Mouse (Mus musculus) lung, postnatal 0 days (tissue): Measurements from ENCODE around the gene Ankdd1b.

Experiments used
- CTCF ChIP-seq: IDR thresholded peaks from 2 replicates; pipeline ENCODE4 v1.5.1; 2016; ENCODE audit warnings: antibody characterized with exemption, mild to moderate bottlenecking
- EP300 ChIP-seq: IDR thresholded peaks from 2 replicates; pipeline ENCODE4 v1.6.1; 2016; ENCODE audit warnings: antibody characterized with exemption, mild to moderate bottlenecking, control low read depth

GRCm38 (mm10) chr13:96465315-96465714 is 5.7 kb downstream of the Ankdd1b start:
- TF ChIP-seq CTCF (no peak), EP300 (no peak)
